Mouse (Mus musculus): Measurements from ENCODE around the gene Prickle3. TPM values are rescaled to one million over a fixed set of nuclear protein-coding genes. Genes with fewer than 3 reads are reported as not detected.
A peak's percentile ranks its signal among the peaks of the same experiment; 100 is the strongest.

The Prickle3 gene
- total and polyA plus RNA-seq, 2 experiments from 2014 or later: 8.1 to 9.2 TPM

- 23% methylated on average over 12 of the region's 12 CpGs for WGBS
- no peaks in the 10 kb centered on the region for H3K27me3 ChIP-seq (ENCODE audit: control insufficient read depth, insufficient read depth, low read length)
- no peak for TF ChIP-seq CTCF (IDR thresholded peaks at IDR 0.05; ENCODE audit: low read depth)
- TF ChIP-seq EP300 (IDR thresholded peaks at IDR 0.05; ENCODE audit: low read depth): no peak
- H3K9ac ChIP-seq (replicated peaks; ENCODE audit: low read depth, low read length): no peak overlapping the region
- no peak overlapping the region for H3K27ac ChIP-seq (ENCODE audit: low read depth)
- H3K4me3 ChIP-seq (ENCODE audit: low read depth, low read length): peak overlapping the region; percentile 40
- H3K9me3 ChIP-seq (replicated peaks; ENCODE audit: control insufficient read depth, low read length): no peaks in the 10 kb centered on the region
- 0 out of 2 replicates have a peak, but pooled peaks have one; percentile 3 for ATAC-seq (ENCODE audit: insufficient read depth, low read depth)
- H3K4me1 ChIP-seq (ENCODE audit: control insufficient read depth, insufficient read depth): no peaks in the 10 kb centered on the region
- no peak for DNase-seq (ENCODE audit: low spot score)
- H3K36me3 ChIP-seq (replicated peaks; ENCODE audit: control insufficient read depth, insufficient read depth, low read length): no peaks in the 10 kb centered on the region
- H3K4me2 ChIP-seq (ENCODE audit: low read depth, low read length): peak overlapping the region; percentile 62
Measured at GRCm38 (mm10) chrX:7680057-7680412, 23.0 kb downstream of the Prickle3 start.

- Histone ChIP-seq H3K36me3 (replicated peaks; ENCODE audit: control insufficient read depth, insufficient read depth, low read length) (no peaks in the 10 kb centered on the region), H3K27ac (ENCODE audit: low read depth) (0 out of 2 replicates have a peak within 1 kb of the TSS, but pooled peaks have one; percentile 26), H3K9me3 (replicated peaks; ENCODE audit: control insufficient read depth, low read length) (no peaks in the 10 kb centered on the region), H3K4me2 (ENCODE audit: low read depth, low read length) (peak within 1 kb of the TSS; percentile 62), H3K27me3 (ENCODE audit: control insufficient read depth, insufficient read depth, low read length) (no peaks in the 10 kb centered on the region), H3K4me1 (ENCODE audit: control insufficient read depth, insufficient read depth) (no peaks in the 10 kb centered on the region), H3K9ac (replicated peaks; ENCODE audit: low read depth, low read length) (no peak within 1 kb of the TSS), H3K4me3 (ENCODE audit: low read depth, low read length) (peak within 1 kb of the TSS; percentile 40)
- no peak for DNase-seq (ENCODE audit: low spot score)
- no peak for TF ChIP-seq EP300 (IDR thresholded peaks at IDR 0.05; ENCODE audit: low read depth)
- TF ChIP-seq CTCF (IDR thresholded peaks at IDR 0.05; ENCODE audit: low read depth): no peak
- no peak for ATAC-seq (ENCODE audit: insufficient read depth, low read depth)
- WGBS: 43% methylated on average over 14 of the region's 14 CpGs
Measured at GRCm38 (mm10) chrX:7680864-7681263, 23.8 kb downstream of the Prickle3 start, which contains the start of gene Magix. Gene Magix, minus strand, starts transcription at chrX:7681251.

GRCm38 (mm10) chrX:7688321-7688720 lies 31.3 kb downstream of the Prickle3 start:
- Histone ChIP-seq H3K27ac (ENCODE audit: low read depth) (no peak overlapping the region), H3K9me3 (replicated peaks; ENCODE audit: control insufficient read depth, low read length) (no peaks in the 10 kb centered on the region), H3K4me3 (ENCODE audit: low read depth, low read length) (no peak overlapping the region), H3K27me3 (ENCODE audit: control insufficient read depth, insufficient read depth, low read length) (no peaks in the 10 kb centered on the region), H3K9ac (replicated peaks; ENCODE audit: low read depth, low read length) (no peak overlapping the region), H3K4me2 (ENCODE audit: low read depth, low read length) (no peak overlapping the region), H3K4me1 (ENCODE audit: control insufficient read depth, insufficient read depth) (no peaks in the 10 kb centered on the region), H3K36me3 (replicated peaks; ENCODE audit: control insufficient read depth, insufficient read depth, low read length) (no peaks in the 10 kb centered on the region)
- TF ChIP-seq EP300 (IDR thresholded peaks at IDR 0.05; ENCODE audit: low read depth): no peak
- no peak for TF ChIP-seq CTCF (IDR thresholded peaks at IDR 0.05; ENCODE audit: low read depth)
- no peak for ATAC-seq (ENCODE audit: insufficient read depth, low read depth)
- WGBS: 80% methylated on average over 2 of the region's 2 CpGs
- no peak for DNase-seq (ENCODE audit: low spot score)

- TF ChIP-seq EP300 (IDR thresholded peaks at IDR 0.05; ENCODE audit: low read depth): no peak
- TF ChIP-seq CTCF (IDR thresholded peaks at IDR 0.05; ENCODE audit: low read depth): no peak
- no peak overlapping the region for H3K27ac ChIP-seq (ENCODE audit: low read depth)
Measured at GRCm38 (mm10) chrX:7690486-7690885, 33.4 kb downstream of the Prickle3 start.

GRCm38 (mm10) chrX:7692862-7693261 lies 35.8 kb downstream of the Prickle3 start:
- H3K4me2 ChIP-seq (ENCODE audit: low read depth, low read length): no peak overlapping the region
- no peak overlapping the region for H3K9ac ChIP-seq (replicated peaks; ENCODE audit: low read depth, low read length)
- no peak overlapping the region for H3K27ac ChIP-seq (ENCODE audit: low read depth)
- TF ChIP-seq CTCF (IDR thresholded peaks at IDR 0.05; ENCODE audit: low read depth) (peak; percentile 47), EP300 (IDR thresholded peaks at IDR 0.05; ENCODE audit: low read depth) (no peak)
- H3K36me3 ChIP-seq (replicated peaks; ENCODE audit: control insufficient read depth, insufficient read depth, low read length): no peaks in the 10 kb centered on the region
- H3K4me1 ChIP-seq (ENCODE audit: control insufficient read depth, insufficient read depth): no peaks in the 10 kb centered on the region
- no peaks in the 10 kb centered on the region for H3K27me3 ChIP-seq (ENCODE audit: control insufficient read depth, insufficient read depth, low read length)
- ATAC-seq (ENCODE audit: insufficient read depth, low read depth) (no peak), DNase-seq (ENCODE audit: low spot score) (peak; percentile 13)
- H3K9me3 ChIP-seq (replicated peaks; ENCODE audit: control insufficient read depth, low read length): no peaks in the 10 kb centered on the region
- no peak overlapping the region for H3K4me3 ChIP-seq (ENCODE audit: low read depth, low read length)
- WGBS: 28% methylated on average over 4 of the region's 4 CpGs

More at GRCm38 (mm10) chrX:7690486-7690885, 33.4 kb downstream of the Prickle3 start:
- DNase-seq (ENCODE audit: low spot score): no peak
- 53% methylated on average over 3 of the region's 3 CpGs for WGBS
- Histone ChIP-seq H3K4me3 (ENCODE audit: low read depth, low read length) (no peak overlapping the region), H3K27me3 (ENCODE audit: control insufficient read depth, insufficient read depth, low read length) (no peaks in the 10 kb centered on the region), H3K36me3 (replicated peaks; ENCODE audit: control insufficient read depth, insufficient read depth, low read length) (no peaks in the 10 kb centered on the region), H3K9ac (replicated peaks; ENCODE audit: low read depth, low read length) (no peak overlapping the region), H3K9me3 (replicated peaks; ENCODE audit: control insufficient read depth, low read length) (no peaks in the 10 kb centered on the region), H3K4me1 (ENCODE audit: control insufficient read depth, insufficient read depth) (no peaks in the 10 kb centered on the region), H3K4me2 (ENCODE audit: low read depth, low read length) (no peak overlapping the region)
- no peak for ATAC-seq (ENCODE audit: insufficient read depth, low read depth)

GRCm38 (mm10) chrX:7696520-7696919 lies 39.5 kb downstream of the Prickle3 start:
- ATAC-seq (ENCODE audit: insufficient read depth, low read depth): peak; percentile 13; the same call in 1 of the 2 replicates
- Histone ChIP-seq H3K4me2 (ENCODE audit: low read depth, low read length) (peak overlapping the region; percentile 42; the same call in 1 of the 2 replicates), H3K4me3 (ENCODE audit: low read depth, low read length) (0 out of 2 replicates have a peak overlapping the region, but pooled peaks have one; percentile 64), H3K27me3 (ENCODE audit: control insufficient read depth, insufficient read depth, low read length) (no peaks in the 10 kb centered on the region), H3K27ac (ENCODE audit: low read depth) (no peak overlapping the region), H3K4me1 (ENCODE audit: control insufficient read depth, insufficient read depth) (no peaks in the 10 kb centered on the region), H3K9ac (replicated peaks; ENCODE audit: low read depth, low read length) (no peak overlapping the region), H3K36me3 (replicated peaks; ENCODE audit: control insufficient read depth, insufficient read depth, low read length) (peaks cover 8% of the 10 kb centered on the region), H3K9me3 (replicated peaks; ENCODE audit: control insufficient read depth, low read length) (no peaks in the 10 kb centered on the region)
- 39% methylated on average over 6 of the region's 6 CpGs for WGBS
- no peak for TF ChIP-seq CTCF (IDR thresholded peaks at IDR 0.05; ENCODE audit: low read depth)
- no peak for TF ChIP-seq EP300 (IDR thresholded peaks at IDR 0.05; ENCODE audit: low read depth)
- no peak for DNase-seq (ENCODE audit: low spot score)
